In genomic region chr2:132870286-132870685, GRCm38 (mm10) we compare ENCODE assay signal across 19 mouse cellular contexts. TPM values are rescaled to one million over a fixed set of nuclear protein-coding genes. Genes with fewer than 3 reads are reported as not detected.
"Had no signal": no experiment of that assay in that cellular context is flagged by ENCODE, and none has a peak within 500 bp of the region (broad histone marks: within the 10 kb centered on the region; RNA-seq: fewer than 3 reads in every experiment).

No protein-coding gene starts in this region.

- H3K9ac ChIP-seq: kidney, embryonic 15.5 days; liver, embryonic 14.5 days; lung, embryonic 15.5 days; neural tube, embryonic 13.5 days had no signal

- H3K9me3 ChIP-seq: kidney, embryonic 15.5 days; lung, embryonic 15.5 days; neural tube, embryonic 13.5 days had no signal

- H3K4me1 ChIP-seq: kidney, embryonic 15.5 days; neural tube, embryonic 13.5 days had no signal

- ATAC-seq: midbrain, embryonic 16.5 days had no signal

- H3K4me3 ChIP-seq: kidney, embryonic 15.5 days; left cerebral cortex, adult 2 months; lung, embryonic 15.5 days; myocyte; neural tube, embryonic 13.5 days had no signal

- H3K27me3 ChIP-seq: kidney, embryonic 15.5 days; lung, embryonic 15.5 days; neural tube, embryonic 13.5 days had no signal

- DNase-seq: kidney, adult 8-10 months; kidney, postnatal 36 days; layer of hippocampus, postnatal 36 days; lung, adult 18-20 months; lung, postnatal 10 days; lung, postnatal 4 days; retina, postnatal 1 day; thymus, postnatal 25 days had no signal

- H3K27ac ChIP-seq: kidney, embryonic 15.5 days; left cerebral cortex, adult 2 months; liver, embryonic 14.5 days; lung, embryonic 15.5 days; neural tube, embryonic 13.5 days had no signal

- H3K4me2 ChIP-seq: kidney, embryonic 15.5 days; liver, embryonic 11.5 days; lung, embryonic 15.5 days; midbrain, embryonic 11.5 days; neural tube, embryonic 13.5 days had no signal

RNA-seq across cellular contexts. Expression of gene Lrrn4, which starts 10.4 kb away (rescaled TPM):
- total RNA-seq: megakaryocyte-erythroid progenitor cell, adult 5-6 weeks; monocyte, adult 5-6 weeks had no signal
- polyA plus RNA-seq: myocyte had no signal
